Mouse (Mus musculus) thymus, adult 2 months (tissue): ENCODE data around the gene Fgfr2.

Experiments
- CTCF ChIP-seq: fragments of 200-500 bp; IDR thresholded peaks from 2 replicates; pipeline ENCODE4 v1.5.1; 2012; ENCODE audit warnings: mild to moderate bottlenecking, control low read depth, low read length, moderate library complexity, borderline replicate concordance; ENCODE audit not compliant: control insufficient read depth, poor library complexity, insufficient read depth; ENCODE audit errors: extremely low read depth
- POLR2A ChIP-seq: fragments of 200-500 bp; IDR thresholded peaks from 2 replicates; pipeline ENCODE4 v1.6.1; 2012; ENCODE audit warnings: mild to moderate bottlenecking, low read length, control low read depth, moderate library complexity; ENCODE audit not compliant: control insufficient read depth, poor library complexity, insufficient read depth; ENCODE audit errors: extremely low read depth

DNA sequence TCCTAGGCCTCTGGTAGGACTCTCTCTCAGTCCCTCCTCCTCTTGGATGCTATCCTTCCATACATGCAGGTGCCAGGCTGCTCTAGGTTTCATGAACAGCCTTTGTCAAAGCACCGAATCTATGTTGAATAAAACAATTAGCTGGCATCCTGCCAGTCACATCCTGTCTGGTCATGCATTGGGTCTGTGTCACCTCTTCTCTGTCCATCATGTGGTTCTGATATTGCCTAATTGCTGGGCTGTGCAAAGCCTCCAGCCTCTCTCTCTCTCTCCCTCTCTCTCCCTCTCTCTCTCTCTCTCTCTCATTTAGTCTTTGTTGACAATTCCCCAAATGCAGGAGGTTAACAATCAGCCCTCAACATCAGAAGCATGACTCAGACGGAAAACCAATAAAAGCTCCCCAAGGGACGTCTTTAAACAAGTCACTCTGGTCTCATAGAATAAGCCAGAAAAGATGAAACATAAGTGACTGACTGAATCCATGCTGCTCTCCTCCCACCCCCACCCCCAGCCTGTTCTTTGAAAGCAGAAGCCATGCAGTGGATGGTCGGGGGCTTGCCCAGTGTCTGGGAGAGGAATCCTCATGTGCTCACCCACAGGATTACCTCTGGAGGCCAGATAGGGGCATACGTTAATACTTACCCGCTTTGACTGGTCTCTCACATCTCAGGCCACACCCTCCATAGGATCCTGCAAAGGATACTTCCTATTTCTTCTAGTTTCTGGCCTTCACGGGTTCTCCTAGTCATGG is 953.6 kb downstream of the Fgfr2 start:
- no peak for TF ChIP-seq CTCF
- no peak for TF ChIP-seq POLR2A
